ENCODE assay signal across 22 mouse cellular contexts in genomic region chr16:8345216-8345615, GRCm38 (mm10).
"Had no signal": no experiment of that assay in that cellular context is flagged by ENCODE, and none has a peak within 500 bp of the region (broad histone marks: within the 10 kb centered on the region; RNA-seq: fewer than 3 reads in every experiment).

No protein-coding gene starts in this region.

- H3K36me3 ChIP-seq: heart, embryonic 12.5 days; hindbrain, embryonic 13.5 days; hindbrain, embryonic 15.5 days; kidney, embryonic 15.5 days; limb, embryonic 13.5 days; limb, embryonic 15.5 days; liver, embryonic 12.5 days had no signal

- H3K4me1 ChIP-seq: heart, embryonic 12.5 days; hindbrain, embryonic 13.5 days; hindbrain, embryonic 15.5 days; kidney, embryonic 15.5 days; liver, embryonic 12.5 days had no signal

- H3K27ac ChIP-seq: heart, adult 2 months; hindbrain, embryonic 13.5 days; hindbrain, embryonic 15.5 days; hindbrain, postnatal 0 days; kidney, embryonic 15.5 days; kidney, postnatal 0 days; limb, embryonic 13.5 days; limb, embryonic 15.5 days; liver, embryonic 12.5 days; liver, embryonic 14.5 days had no signal

- H3K27me3 ChIP-seq: heart, embryonic 12.5 days; hindbrain, embryonic 13.5 days; hindbrain, embryonic 15.5 days; kidney, embryonic 15.5 days; limb, embryonic 13.5 days; limb, embryonic 15.5 days; liver, embryonic 12.5 days had no signal

- DNase-seq: gastrocnemius, postnatal 36 days; heart, adult 2 months; heart, postnatal 14 days; heart, postnatal 36 days; kidney, adult 11 months; kidney, adult 2 months; kidney, adult 9 months; kidney, postnatal 14 days; kidney, postnatal 36 days; layer of hippocampus, adult 9-11 months; layer of hippocampus, postnatal 36 days; left cerebral cortex, postnatal 4 days had no signal

- H3K9me3 ChIP-seq: heart, embryonic 12.5 days; hindbrain, embryonic 13.5 days; hindbrain, embryonic 15.5 days; kidney, embryonic 15.5 days; limb, embryonic 13.5 days; limb, embryonic 15.5 days; liver, embryonic 12.5 days had no signal

- H3K4me3 ChIP-seq: heart, adult 2 months; heart, embryonic 12.5 days; hindbrain, embryonic 13.5 days; hindbrain, embryonic 15.5 days; kidney, embryonic 15.5 days; limb, embryonic 13.5 days; limb, embryonic 15.5 days; liver, embryonic 12.5 days had no signal
